Mouse (Mus musculus): ENCODE data around the gene Ass1. TPM values are rescaled to one million over a fixed set of nuclear protein-coding genes. Genes with fewer than 3 reads are reported as not detected.
"Not testable (repeated sequence)": the region's sequence is repeated elsewhere in the genome, so short reads cannot be mapped to it uniquely, and the experiment has no call there.

Ass1 gene
- polyA plus RNA-seq, 1 experiment from 2014 or later: 212 TPM

GRCm38 (mm10) chr2:31524641-31525040, 54.6 kb downstream of the Ass1 start:
- Histone ChIP-seq H3K4me3 (replicated peaks; ENCODE audit: low read length) (no peak overlapping the region), H3K9me3 (replicated peaks; ENCODE audit: control insufficient read depth, low read length) (no peaks in the 10 kb centered on the region)

DNA sequence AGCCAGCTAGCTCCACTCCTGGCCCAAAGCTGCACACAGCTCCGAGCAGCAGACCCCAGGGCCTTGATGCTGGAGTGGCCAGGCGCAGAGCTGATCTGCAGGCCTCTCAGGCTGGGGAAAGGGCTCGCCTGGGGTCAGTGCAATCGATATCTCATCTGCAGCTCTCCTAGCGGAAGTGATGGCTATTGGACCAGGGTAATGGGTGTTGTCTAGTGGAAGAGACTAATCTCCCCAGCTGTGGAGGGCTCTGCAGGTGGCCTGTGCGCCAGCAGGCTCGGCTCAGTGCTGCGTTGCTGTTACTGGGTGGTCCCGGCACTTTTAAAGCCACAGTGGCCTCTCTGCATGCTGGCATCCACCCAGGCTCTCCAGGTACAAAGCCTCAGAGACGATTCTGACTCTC, 55.8 kb downstream of the Ass1 start:
- no peaks in the 10 kb centered on the region for H3K4me1 ChIP-seq (ENCODE audit: control insufficient read depth, insufficient read depth, low read length)
- no peak overlapping the region for H3K4me2 ChIP-seq (ENCODE audit: low read depth, low read length)
- no peaks in the 10 kb centered on the region for H3K27me3 ChIP-seq (ENCODE audit: control insufficient read depth, insufficient read depth, low read length)
- no peak overlapping the region for H3K4me3 ChIP-seq (replicated peaks; ENCODE audit: low read length)
- H3K9ac ChIP-seq (ENCODE audit: low read length): no peak overlapping the region
- 31% methylated on average over 10 of the region's 10 CpGs for WGBS
- ATAC-seq (ENCODE audit: insufficient read depth, low FRiP score): no peak
- no peak overlapping the region for H3K27ac ChIP-seq (ENCODE audit: low read length)
- H3K9me3 ChIP-seq (replicated peaks; ENCODE audit: control insufficient read depth, low read length): no peaks in the 10 kb centered on the region
- no peaks in the 10 kb centered on the region for H3K36me3 ChIP-seq (ENCODE audit: control insufficient read depth, insufficient read depth, low read length)

More at GRCm38 (mm10) chr2:31524641-31525040, 54.6 kb downstream of the Ass1 start:
- 77% methylated on average over 5 of the region's 5 CpGs for WGBS
- no peaks in the 10 kb centered on the region for H3K4me1 ChIP-seq (ENCODE audit: control insufficient read depth, insufficient read depth, low read length)
- no peak for ATAC-seq (ENCODE audit: insufficient read depth, low FRiP score)
- no peak overlapping the region for H3K9ac ChIP-seq (ENCODE audit: low read length)
- no peaks in the 10 kb centered on the region for H3K36me3 ChIP-seq (ENCODE audit: control insufficient read depth, insufficient read depth, low read length)
- H3K27ac ChIP-seq (ENCODE audit: low read length): no peak overlapping the region
- H3K4me2 ChIP-seq (ENCODE audit: low read depth, low read length): no peak overlapping the region
- H3K27me3 ChIP-seq (ENCODE audit: control insufficient read depth, insufficient read depth, low read length): no peaks in the 10 kb centered on the region

DNA sequence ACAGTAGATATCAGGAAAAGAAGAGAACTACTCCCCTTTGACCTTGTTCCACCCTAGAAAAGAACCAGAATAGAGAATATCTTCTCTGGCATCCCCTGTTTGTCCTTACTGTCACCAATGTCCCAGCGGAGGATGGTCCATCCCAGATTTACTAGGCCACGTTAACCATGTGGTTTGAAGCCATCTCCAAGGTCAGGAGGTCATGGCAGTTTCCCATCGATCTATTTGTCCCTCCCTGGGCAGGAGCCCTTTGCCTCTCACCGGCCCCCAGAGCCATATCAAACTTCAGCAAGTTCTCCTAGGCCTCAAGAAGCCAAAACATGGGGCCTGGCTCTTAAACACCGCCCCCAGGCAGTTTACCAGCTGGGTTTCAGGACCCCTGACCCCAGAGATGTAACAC, 60.2 kb downstream of the Ass1 start:
- Histone ChIP-seq H3K9me3 (replicated peaks; ENCODE audit: control insufficient read depth, low read length) (no peaks in the 10 kb centered on the region), H3K27me3 (ENCODE audit: control insufficient read depth, insufficient read depth, low read length) (no peaks in the 10 kb centered on the region), H3K4me1 (ENCODE audit: control insufficient read depth, insufficient read depth, low read length) (no peaks in the 10 kb centered on the region), H3K9ac (ENCODE audit: low read length) (no peak overlapping the region), H3K4me2 (ENCODE audit: low read depth, low read length) (no peak overlapping the region), H3K4me3 (replicated peaks; ENCODE audit: low read length) (no peak overlapping the region), H3K27ac (ENCODE audit: low read length) (no peak overlapping the region), H3K36me3 (ENCODE audit: control insufficient read depth, insufficient read depth, low read length) (no peaks in the 10 kb centered on the region)
- WGBS: 50% methylated on average over 5 of the region's 5 CpGs
- no peak for ATAC-seq (ENCODE audit: insufficient read depth, low FRiP score)

DNA sequence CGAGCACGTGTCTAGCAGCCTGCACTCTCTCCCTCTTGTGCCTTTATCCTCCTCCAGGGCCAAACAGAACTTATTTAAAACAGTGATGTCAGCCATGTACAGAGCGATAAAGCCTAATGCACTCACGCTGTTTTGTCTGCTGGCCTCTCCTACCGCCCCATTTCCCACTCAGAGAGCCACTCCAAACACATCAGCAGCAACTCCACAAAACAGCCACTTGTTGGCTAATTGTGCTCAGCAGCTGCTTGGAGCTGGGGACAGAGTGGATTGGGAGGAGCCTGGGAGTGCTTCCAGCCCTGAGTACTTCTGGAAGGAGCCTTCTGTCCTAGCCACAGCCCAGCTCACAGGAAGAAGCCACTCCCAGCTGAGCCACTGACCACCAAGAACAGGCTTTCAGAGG, 67.0 kb downstream of the Ass1 start:
- Histone ChIP-seq H3K4me1 (ENCODE audit: control insufficient read depth, insufficient read depth, low read length) (no peaks in the 10 kb centered on the region), H3K36me3 (ENCODE audit: control insufficient read depth, insufficient read depth, low read length) (no peaks in the 10 kb centered on the region), H3K4me2 (ENCODE audit: low read depth, low read length) (no peak overlapping the region), H3K9ac (ENCODE audit: low read length) (no peak overlapping the region), H3K4me3 (replicated peaks; ENCODE audit: low read length) (no peak overlapping the region), H3K27me3 (ENCODE audit: control insufficient read depth, insufficient read depth, low read length) (no peaks in the 10 kb centered on the region), H3K9me3 (replicated peaks; ENCODE audit: control insufficient read depth, low read length) (no peaks in the 10 kb centered on the region), H3K27ac (ENCODE audit: low read length) (0 out of 2 replicates have a peak overlapping the region, but pooled peaks have one; percentile 3)
- peak; percentile 77 for ATAC-seq (ENCODE audit: insufficient read depth, low FRiP score)
- 42% methylated on average over 5 of the region's 5 CpGs for WGBS

- Histone ChIP-seq H3K9me3 (replicated peaks; ENCODE audit: control insufficient read depth, low read length) (no peaks in the 10 kb centered on the region), H3K36me3 (ENCODE audit: control insufficient read depth, insufficient read depth, low read length) (no peaks in the 10 kb centered on the region), H3K4me3 (replicated peaks; ENCODE audit: low read length) (no peak overlapping the region), H3K27ac (ENCODE audit: low read length) (no peak overlapping the region), H3K4me1 (ENCODE audit: control insufficient read depth, insufficient read depth, low read length) (no peaks in the 10 kb centered on the region), H3K9ac (ENCODE audit: low read length) (no peak overlapping the region), H3K4me2 (ENCODE audit: low read depth, low read length) (no peak overlapping the region), H3K27me3 (ENCODE audit: control insufficient read depth, insufficient read depth, low read length) (no peaks in the 10 kb centered on the region)
- 55% methylated on average over 5 of the region's 5 CpGs for WGBS
- ATAC-seq (ENCODE audit: insufficient read depth, low FRiP score): no peak
These were observed 68.7 kb downstream of the Ass1 start for GRCm38 (mm10) chr2:31538745-31539144.

- peak overlapping the region; percentile 74; the same call in 1 of the 2 replicates for H3K27ac ChIP-seq (ENCODE audit: low read length)
- peak; percentile 60; the same call in 1 of the 2 replicates for ATAC-seq (ENCODE audit: insufficient read depth, low FRiP score)
- WGBS: 79% methylated on average over 5 of the region's 5 CpGs
These were observed 71.6 kb downstream of the Ass1 start for GRCm38 (mm10) chr2:31541581-31541980.

DNA sequence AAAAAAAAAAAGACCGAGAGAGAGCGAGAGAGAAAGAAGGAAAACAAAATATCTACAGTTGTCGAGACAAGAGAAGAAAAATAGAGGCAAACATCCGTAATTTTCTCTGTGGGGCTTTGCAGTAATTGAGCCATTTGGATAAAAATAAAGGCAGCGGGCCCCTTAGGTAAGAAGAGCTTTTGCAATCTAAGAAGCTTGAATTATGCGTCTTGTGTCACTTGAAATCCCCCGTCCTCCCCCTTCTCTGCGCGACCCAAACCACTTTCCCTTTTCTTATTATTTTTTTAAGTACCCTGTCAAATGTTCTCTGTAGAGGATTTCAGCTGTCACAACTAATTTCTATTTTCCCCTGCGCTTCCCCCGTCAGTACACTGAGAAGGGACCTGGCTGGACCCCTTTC, 77.7 kb downstream of the Ass1 start:
- no peak overlapping the region for H3K9ac ChIP-seq (ENCODE audit: low read length)
- H3K9me3 ChIP-seq (replicated peaks; ENCODE audit: control insufficient read depth, low read length): no peaks in the 10 kb centered on the region
- H3K27ac ChIP-seq (ENCODE audit: low read length): no peak overlapping the region
- H3K36me3 ChIP-seq (ENCODE audit: control insufficient read depth, insufficient read depth, low read length): no peaks in the 10 kb centered on the region
- no peak for ATAC-seq (ENCODE audit: insufficient read depth, low FRiP score)
- 50% methylated on average over 11 of the region's 11 CpGs for WGBS
- H3K4me2 ChIP-seq (ENCODE audit: low read depth, low read length): no peak overlapping the region
- no peaks in the 10 kb centered on the region for H3K4me1 ChIP-seq (ENCODE audit: control insufficient read depth, insufficient read depth, low read length)
- H3K27me3 ChIP-seq (ENCODE audit: control insufficient read depth, insufficient read depth, low read length): no peaks in the 10 kb centered on the region; the same call in 1 of the 2 replicates
- H3K4me3 ChIP-seq (replicated peaks; ENCODE audit: low read length): no peak overlapping the region

More at GRCm38 (mm10) chr2:31541581-31541980, 71.6 kb downstream of the Ass1 start:
- Histone ChIP-seq H3K4me1 (ENCODE audit: control insufficient read depth, insufficient read depth, low read length) (no peaks in the 10 kb centered on the region), H3K27me3 (ENCODE audit: control insufficient read depth, insufficient read depth, low read length) (no peaks in the 10 kb centered on the region; the same call in 1 of the 2 replicates), H3K36me3 (ENCODE audit: control insufficient read depth, insufficient read depth, low read length) (no peaks in the 10 kb centered on the region), H3K9ac (ENCODE audit: low read length) (0 out of 2 replicates have a peak overlapping the region, but pooled peaks have one; percentile 26), H3K4me2 (ENCODE audit: low read depth, low read length) (no peak overlapping the region), H3K4me3 (replicated peaks; ENCODE audit: low read length) (no peak overlapping the region), H3K9me3 (replicated peaks; ENCODE audit: control insufficient read depth, low read length) (no peaks in the 10 kb centered on the region)

DNA sequence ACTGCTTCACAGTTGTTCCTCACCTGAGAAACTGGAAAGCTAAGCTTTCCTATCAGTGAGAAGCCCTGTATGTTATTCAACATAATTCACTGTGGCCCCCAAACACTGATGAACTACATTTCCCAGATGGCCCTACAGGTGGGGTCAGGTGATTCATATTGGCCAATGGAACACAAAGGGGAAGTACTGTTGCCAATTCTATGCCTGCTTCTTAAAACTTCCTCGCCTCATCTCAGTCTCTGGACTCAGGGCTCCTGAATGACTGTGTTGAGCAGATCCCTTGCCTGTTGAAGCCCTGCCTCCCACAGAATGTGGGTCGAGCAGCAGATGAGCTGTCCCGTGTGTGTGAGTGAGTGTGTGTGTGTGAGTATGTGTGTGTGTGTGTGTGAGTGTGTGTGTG, 80.5 kb downstream of the Ass1 start:
- WGBS: 63% methylated on average over 3 of the region's 3 CpGs
- no peak for ATAC-seq (ENCODE audit: insufficient read depth, low FRiP score)
- Histone ChIP-seq H3K9me3 (replicated peaks; ENCODE audit: control insufficient read depth, low read length) (no peaks in the 10 kb centered on the region), H3K27me3 (ENCODE audit: control insufficient read depth, insufficient read depth, low read length) (no peaks in the 10 kb centered on the region; the same call in 1 of the 2 replicates), H3K4me1 (ENCODE audit: control insufficient read depth, insufficient read depth, low read length) (no peaks in the 10 kb centered on the region), H3K36me3 (ENCODE audit: control insufficient read depth, insufficient read depth, low read length) (no peaks in the 10 kb centered on the region), H3K4me3 (replicated peaks; ENCODE audit: low read length) (no peak overlapping the region), H3K27ac (ENCODE audit: low read length) (no peak overlapping the region), H3K9ac (ENCODE audit: low read length) (no peak overlapping the region), H3K4me2 (ENCODE audit: low read depth, low read length) (no peak overlapping the region)

- not testable (repeated sequence) for H3K4me2 ChIP-seq (ENCODE audit: low read depth, low read length); H3K9me3 ChIP-seq (replicated peaks; ENCODE audit: control insufficient read depth, low read length); H3K9ac ChIP-seq (ENCODE audit: low read length); H3K36me3 ChIP-seq (ENCODE audit: control insufficient read depth, insufficient read depth, low read length); H3K4me3 ChIP-seq (replicated peaks; ENCODE audit: low read length); H3K27me3 ChIP-seq (ENCODE audit: control insufficient read depth, insufficient read depth, low read length); H3K27ac ChIP-seq (ENCODE audit: low read length); H3K4me1 ChIP-seq (ENCODE audit: control insufficient read depth, insufficient read depth, low read length); ATAC-seq (ENCODE audit: insufficient read depth, low FRiP score)
- WGBS: 87% methylated on average over 2 of the region's 3 CpGs
These were observed 81.3 kb downstream of the Ass1 start for GRCm38 (mm10) chr2:31551351-31551750.
